Mouse (Mus musculus): ENCODE measurements around the gene Ccdc92b.

Ccdc92b gene

DNA sequence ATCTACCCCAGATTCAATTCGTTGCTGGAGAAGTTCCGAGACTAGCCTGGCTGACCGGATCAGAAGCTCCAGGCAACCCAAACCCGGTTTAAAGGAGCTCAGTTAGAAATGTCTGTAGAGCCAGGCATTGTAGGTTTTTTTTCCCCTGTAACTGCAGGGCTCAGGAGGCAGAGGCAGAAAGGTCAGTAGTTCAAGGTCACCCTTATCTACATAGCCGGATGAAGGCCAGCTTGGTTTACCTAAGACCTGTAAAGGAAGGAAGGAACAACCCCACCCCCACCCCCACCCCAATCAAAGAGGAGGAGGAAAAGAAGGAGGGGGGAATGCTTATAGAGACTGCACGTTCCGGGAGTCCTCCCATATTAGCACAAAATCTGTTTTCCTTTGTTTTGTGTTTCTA is 8.0 kb upstream of the Ccdc92b start:
- DNase-seq (ENCODE audit: low spot score in 2 of 2): no peak

DNA sequence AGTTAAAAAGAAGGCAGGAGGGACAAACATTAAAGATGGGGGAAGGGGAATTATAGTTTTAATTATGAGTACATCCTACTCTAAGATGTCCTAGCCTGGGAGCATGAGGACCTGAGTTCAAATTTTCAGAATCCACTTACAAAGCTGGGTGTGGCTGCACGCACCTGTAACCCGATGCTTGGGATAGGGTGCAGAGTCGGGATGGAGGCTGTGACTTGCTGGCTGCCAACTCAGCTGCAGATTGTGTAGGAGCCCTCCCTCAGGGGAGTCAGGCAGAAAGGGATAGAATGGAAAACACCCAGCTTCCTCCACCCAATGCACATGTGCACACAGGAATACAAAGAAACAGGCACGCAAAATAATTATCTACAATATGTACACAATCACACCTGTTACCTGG is 6.0 kb upstream of the Ccdc92b start:
- DNase-seq (ENCODE audit: low spot score in 2 of 2): no peak

DNA sequence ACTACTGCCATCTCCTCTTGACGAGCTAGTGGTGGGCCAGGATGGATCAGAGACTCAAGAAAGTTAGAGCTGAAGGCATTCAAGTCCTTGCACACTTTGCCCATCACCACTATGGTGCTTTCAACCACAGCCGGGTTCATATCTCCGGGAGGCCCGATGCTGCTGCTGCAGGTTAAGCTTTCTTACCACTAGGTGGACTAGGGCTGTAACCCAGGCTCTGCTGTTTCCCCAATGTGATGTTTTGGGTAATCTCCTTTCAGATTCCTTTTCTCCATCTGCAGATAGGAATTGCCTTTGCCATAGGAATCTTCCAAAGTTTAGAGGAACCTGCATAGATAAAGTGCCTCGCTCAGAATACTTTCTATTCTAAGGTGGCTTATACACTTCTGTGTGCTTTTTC is 3.8 kb upstream of the Ccdc92b start:
- DNase-seq (ENCODE audit: low spot score in 2 of 2): no peak

DNA sequence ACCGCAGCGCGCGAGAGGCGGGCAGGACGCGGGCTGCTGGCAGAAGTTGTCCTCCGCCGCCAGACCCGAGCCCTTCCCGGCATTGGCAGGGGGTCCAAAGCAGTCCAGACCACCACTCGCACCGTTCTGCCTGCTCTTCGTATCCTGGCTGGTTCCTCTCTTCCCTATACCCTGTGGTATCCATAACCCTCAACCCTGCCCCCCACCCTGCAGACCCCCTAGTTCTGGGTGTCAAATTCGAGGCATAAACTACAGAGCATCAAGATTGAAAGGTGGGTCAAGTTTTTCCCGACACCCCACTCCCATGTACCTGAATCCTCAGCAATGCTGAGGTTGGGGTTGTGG is 523 bp downstream of the Ccdc92b start:
- DNase-seq (ENCODE audit: low spot score in 2 of 2): no peak

DNA sequence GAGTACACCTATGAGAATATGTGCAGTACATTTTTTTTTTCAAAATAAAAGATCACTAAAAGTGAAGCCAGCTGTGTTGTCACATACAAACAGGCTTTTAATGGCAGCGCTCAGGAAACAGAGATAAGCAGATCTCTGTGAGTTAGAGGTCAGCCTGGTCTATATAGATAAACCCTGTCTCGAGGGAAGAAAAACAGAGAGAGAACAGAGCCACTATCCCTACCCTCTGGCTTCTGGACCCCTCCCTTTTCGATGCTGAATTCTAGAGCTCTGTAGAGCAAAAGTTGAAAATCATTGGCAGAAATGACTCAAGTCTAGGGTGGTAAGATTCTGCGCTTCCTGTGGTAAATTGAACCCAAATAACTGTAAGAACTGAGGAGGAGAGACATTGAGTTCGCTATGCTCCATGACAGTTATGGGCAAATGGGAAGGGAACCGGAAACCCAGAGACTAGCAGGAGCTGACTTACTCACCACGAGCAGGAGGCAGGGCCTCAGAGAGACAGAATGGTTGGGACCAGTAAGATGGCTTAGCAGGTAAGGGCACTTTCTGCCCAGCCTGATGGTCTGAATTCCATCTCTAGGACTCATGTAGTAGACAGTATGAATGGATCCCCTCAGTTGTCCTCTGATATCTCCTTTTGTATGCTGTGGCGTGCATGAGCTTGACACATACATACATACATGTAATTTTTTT is 2.7 kb downstream of the Ccdc92b start:
- DNase-seq (ENCODE audit: low spot score in 2 of 2): peak in 1 of 2 experiments; percentile 25

DNA sequence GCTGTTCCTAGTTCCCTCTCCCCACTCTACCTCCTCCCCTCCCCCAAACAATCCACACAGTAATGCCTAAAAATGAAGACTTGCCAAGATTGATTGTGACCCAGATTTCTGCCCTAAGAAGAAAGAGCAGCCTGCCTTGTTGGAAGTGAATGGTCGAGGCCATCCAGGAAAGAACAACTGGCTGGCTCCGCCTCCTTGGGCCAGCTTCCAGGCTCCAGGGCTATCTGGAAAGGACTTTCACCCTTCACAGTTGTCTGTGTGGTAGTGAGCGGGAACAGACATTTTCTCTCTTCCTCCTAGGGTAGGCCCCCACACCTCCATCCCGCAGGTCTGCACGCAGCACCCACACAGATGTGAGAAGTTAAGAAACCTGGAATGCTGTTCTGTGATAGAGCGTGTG is 4.3 kb downstream of the Ccdc92b start:
- DNase-seq (ENCODE audit: low spot score in 2 of 2): peak in 1 of 2 experiments; percentile 32

DNA sequence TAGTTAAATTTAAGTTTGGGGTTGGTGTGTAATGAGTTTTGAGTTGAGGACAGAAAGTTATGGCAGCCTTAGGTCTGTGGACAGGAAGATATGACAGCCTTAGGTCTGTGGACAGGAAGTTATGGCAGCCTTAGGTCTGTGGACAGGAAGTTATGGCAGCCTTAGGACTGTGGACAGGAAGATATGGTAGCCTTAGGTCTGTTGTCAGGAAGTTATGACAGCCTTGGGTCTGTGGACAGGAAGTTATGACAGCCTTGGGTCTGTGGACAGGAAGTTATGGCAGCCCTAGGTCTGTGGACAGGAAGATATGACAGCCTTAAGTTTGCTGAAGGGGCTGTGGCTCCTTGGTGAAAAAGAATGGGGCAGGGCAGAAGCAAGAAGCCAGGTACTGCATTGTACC is 5.9 kb downstream of the Ccdc92b start:
- DNase-seq (ENCODE audit: low spot score in 2 of 2): no peak

DNA sequence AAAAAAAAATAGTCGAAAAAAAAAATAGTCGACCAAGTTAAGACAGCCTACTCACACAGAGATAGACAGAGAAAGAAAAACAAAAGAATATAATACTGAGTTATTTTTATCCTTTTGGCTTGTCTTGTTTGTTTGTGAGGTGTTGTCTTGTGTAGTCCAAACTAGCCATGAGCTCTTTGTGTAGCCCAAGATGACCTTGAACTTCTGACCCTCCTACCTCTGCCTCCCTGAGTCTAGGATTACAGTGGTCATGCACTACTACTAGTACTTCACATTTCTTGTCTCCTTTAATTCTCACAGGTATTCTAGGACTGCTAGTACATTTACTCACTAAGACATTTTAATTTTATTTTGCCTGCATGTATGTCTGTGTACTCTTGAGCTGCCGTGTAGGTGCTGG is 8.1 kb downstream of the Ccdc92b start:
- no peak for DNase-seq (ENCODE audit: low spot score in 2 of 2)

DNA sequence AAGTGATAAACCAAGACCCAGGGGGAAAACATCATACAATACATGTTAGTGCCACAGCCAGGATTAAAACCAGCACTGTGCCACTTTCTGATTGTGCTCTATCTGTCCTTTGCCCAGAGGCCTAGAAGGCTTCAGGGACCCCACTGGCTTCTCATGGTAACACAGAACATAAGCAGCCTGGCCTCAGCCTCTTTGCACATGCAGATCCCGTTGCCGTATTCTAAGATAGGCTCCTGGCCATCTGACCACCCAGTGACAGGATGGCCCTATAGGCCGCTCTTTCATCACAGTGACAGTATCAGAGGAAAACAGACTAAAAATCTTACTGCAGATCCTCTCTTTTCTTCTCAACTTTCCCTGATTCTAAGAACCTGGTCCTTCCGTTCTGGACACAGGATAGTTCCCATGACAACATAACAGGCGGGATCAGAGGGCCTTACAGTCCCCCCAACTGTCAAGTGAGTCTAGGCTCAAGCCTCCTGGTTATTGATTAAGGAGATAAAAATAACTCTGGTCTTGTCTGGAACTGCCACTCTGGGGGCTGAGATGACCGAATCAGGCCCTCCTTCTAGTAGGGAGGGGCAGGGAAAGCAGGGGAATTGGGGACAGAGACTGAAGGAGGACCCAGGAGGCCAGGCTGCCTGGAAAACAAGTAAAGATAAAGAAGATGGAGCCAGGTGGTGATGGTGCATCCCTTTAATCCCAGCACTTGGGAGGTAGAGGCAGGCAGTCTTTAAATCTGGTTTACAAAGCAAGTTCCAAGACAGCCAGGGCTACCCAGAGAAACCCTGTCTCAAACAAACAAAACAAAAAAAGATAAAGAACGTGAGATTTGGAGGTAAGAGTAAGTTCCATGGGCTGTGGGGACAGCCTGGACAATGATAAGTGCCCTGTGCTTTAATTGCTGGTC is 12.7 kb downstream of the Ccdc92b start:
- no peak for DNase-seq (ENCODE audit: low spot score in 2 of 2)

DNA sequence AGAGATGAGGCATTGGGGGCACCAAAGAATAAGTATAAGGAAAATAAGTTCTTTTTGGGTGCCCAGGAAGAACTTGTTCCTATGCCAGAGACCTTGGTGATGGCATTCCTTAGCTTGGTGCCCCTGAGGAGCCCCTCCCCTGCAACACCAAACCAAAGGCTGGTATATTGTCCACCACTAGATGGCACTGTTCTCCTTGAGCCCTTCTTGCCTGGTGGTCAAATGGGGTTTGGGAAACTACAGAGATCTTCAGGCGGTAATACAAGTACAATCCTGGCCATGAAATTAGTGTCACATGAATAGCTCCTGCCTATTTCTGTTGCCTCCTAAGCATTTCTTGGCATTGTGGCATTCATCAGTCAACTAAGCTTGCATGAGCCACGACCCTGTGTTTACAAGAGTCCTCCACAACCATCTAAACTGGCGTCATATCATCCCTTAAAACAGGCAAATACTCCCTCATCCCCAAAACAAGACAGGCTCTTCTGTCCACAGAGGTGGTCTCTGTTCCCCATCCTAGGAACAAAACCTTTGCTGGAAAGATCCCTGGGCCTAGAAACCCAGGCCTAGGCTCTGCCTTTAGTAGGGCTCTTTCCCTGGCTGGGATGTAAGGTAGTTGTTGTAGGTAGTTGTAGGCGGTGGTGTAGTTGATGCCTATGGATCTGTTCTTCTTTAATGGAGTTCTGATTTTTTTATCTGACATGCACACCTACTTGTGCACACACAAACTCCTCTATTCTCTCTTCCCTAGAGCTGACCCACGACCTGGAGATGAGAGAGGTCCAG is 15.3 kb downstream of the Ccdc92b start:
- DNase-seq (ENCODE audit: low spot score in 2 of 2): peak; percentile 66 to 80

DNA sequence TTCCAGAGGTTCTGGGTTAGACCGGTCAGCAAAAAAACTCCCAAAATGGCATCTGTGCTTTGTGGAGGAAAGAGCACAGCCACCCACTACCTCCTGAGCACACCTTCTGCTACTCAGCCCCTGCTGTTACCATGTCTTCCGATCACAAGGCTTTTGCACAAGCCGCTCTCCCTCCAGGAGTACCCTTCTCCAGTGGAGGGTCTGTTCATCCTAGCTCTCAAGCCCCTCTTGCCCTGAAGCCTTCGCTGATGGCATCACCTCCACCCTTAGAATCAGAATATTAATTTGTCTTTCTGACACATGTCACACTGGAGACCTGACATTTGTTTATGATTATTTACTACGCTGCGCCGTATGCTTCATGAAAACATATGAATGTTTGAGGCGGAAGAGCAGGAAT is 18.1 kb downstream of the Ccdc92b start:
- no peak for DNase-seq (ENCODE audit: low spot score in 2 of 2)

DNA sequence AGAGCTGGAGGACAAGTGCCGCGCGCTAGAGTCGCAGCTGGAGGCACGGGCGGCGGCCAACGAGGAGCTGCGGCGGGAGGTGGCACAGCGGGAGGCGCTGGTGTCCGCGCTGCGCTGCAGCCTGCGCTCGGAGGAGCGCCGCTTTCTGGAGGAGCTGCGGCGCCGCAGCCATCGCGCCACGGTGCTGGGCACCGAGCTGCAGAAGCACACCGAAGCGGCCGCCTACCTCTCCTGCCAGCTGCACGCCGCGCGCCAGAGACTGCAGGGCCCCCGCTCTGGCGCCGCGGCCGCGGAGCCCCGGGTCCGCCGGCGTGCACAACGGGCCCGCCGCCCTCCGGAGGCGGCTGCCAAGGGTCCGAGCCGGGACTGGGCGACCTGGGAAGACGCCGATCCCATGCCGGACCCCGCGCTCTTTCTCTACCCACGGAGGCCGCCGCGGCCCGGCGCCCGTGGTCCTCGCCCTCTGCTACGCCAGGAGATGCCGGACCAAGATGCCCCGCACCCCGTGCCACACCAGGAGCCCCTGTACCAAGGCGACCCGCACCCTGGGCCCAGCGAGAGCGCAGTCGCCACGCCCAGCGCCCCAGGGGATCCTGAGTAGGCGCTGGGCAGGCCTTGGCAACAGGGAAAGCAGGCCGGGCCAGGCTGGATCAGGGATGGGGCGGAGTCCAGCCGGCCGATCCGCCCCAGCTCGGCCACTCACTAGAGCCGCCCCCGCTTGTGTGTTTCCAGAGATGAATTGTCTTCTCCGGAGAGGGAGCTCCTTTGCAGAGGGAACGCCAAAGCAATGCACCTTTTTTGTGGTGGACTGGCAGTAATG is 18.8 kb downstream of the Ccdc92b start:
- DNase-seq (ENCODE audit: low spot score in 2 of 2): peak; percentile 60 to 78

DNA sequence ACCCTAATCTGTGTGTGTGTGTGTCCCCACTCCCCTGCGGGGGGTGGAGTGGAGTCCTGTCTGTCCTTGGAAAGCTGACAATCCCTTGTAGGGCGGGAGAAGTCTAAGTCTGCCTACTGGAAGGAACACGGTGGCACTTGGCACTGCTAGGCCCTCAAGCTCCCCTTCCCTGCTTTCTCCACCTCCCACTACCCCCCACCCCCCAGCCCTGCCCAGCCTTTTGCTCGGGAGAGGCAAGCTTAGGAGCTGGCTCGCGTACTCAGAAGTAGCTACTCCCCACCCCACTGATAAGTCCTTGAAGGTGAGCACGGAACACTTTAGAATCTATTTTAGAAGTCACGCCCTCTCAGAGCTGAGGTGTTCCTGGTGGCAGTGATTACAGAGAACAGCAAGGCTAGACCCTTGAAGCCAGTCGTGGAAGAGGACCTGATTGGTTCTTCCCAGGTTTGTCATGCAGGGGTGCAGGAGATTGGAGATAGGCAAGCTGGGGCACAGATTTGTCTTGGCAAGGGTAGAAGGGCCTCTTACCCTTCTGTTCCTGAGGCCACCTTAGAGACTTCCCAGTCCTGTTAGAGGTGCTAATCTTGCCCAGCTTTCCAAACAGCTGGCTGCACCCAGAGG is 19.5 kb downstream of the Ccdc92b start:
- no peak for DNase-seq (ENCODE audit: low spot score in 2 of 2)

DNA sequence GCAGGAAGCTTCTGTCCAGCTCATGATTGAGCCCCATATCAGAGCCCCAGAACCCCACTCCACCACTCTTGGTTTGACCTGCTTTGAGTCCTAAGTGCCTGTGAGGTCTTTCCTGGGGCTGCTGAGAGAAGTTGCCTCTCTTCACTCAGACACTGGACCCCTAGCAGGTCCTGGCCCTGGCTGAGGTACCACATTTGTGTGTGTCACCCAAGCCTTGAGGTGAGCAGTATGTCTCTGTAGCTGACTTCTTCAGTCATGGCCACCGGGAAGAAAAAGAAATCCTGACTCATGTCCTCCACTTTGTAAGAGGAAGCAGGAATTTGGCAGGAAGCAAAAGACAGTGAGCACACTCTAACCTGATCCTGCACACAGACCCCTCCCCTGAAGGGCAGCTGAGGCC is 20.2 kb downstream of the Ccdc92b start:
- DNase-seq (ENCODE audit: low spot score in 2 of 2): no peak

DNA sequence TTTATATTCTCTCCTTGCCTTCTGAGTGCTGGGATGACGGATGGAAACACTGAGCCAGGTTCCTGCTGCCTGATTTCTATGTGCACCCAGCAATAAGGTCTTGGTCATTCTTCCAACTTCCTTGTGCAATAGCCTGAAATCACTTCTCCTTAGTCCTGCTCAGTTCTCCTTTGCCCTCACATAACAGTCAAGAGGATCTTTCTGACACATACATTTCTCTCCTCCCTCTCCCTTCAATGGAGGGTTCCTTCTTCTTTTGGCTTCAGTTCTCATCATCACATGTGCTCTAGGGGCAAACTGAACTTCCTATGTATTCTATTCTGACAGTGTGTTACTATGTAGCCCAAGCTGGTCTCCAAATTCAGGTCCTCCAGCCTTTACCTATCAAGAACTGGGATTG is 28.6 kb downstream of the Ccdc92b start:
- DNase-seq (ENCODE audit: low spot score in 2 of 2): no peak

DNA sequence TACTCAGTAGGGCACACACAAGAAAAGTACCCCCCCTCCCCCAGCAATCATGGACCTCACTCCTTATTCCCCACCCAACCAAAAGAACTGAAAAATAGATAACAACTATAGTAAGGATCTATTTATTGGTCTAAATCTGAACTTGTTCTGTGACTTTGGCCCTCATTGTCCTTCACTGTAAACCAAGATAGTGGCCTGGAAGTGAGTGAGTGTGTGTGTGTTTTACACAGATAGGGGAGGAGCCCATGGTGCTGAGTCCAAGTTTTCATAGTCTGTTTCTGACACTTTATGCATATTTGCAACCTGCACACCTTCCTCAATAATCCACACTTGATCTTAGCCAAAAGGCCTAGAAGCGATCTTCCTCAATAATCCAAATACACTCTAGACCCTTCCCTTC is 29.3 kb downstream of the Ccdc92b start:
- DNase-seq (ENCODE audit: low spot score in 2 of 2): no peak

DNA sequence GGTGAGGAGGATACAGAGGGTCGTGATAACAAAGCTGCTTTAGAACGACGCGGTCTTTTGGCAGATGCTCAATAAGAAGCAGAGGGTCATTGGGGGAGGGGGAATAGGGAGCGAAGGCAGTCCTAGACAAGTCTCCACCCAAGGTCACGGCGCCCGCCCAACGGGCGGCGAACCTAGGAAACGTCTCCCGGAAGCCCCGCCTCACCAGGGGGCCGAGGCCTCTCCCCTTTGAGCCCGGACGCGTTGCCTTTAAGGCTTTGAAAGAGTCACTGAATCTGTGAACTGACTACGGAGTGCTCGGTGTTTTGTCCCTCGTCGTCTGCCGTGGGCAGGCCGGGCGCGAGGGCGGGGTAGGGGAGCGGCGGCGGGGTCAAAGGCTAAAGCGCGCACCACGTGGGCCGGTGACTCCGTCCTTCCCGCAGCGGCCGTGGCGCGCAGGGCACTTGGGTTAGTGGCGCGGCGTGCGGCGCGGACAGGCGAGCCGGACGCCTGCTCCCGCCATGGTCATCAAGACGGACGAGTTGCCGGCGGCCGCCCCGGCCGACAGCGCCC is 29.8 kb downstream of the Ccdc92b start, which contains the start of gene Cluh:
Cluh (plus strand) TSS at position 401 of the 552 bp plus-strand sequence.
- DNase-seq (ENCODE audit: low spot score in 2 of 2): peak; percentile 96 to 98

DNA sequence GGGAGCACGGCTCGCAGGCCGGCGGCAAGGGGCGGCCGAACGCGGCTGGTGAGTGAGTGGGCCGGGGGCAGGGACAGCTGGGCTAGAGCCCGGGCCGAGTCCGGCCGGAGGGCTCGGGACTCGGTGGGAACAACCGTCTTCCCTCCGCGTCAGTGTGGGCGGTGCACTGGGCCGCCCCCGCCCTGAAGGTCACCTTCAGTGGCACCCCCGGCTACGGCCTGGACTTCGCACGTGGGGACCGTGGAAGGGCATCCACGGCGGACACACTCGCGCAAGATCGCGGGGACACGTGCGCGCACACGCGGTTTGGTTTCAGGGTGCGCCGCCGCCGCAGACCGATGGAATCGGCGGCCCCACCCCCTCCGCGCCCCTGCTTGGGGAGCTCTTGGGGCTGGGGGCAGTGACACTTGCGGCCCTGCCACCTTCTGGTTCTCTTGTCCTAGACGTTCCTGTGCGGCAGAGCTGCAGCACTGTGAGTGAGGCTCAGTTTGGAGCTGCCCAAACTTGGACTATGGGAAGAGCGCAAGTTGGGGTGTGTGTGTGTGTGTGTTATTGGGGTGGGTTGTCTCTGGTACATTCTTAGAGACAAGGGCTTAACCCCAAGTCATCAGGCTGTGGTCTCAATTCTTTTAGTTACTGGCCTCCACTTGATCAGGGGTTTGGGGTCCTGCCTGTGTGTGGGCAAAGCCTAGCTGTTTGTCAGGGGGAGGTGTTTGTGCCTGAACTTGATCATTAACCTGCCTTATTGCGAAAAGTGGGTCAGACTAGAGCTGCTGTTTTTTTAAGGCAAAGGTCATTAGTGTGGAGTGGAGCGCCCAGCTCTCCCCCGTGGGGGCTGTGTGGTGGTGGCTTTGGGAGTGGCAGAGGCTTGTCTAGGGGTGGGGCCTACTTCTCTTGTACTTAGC is 30.5 kb downstream of the Ccdc92b start:
- DNase-seq (ENCODE audit: low spot score in 2 of 2): no peak

DNA sequence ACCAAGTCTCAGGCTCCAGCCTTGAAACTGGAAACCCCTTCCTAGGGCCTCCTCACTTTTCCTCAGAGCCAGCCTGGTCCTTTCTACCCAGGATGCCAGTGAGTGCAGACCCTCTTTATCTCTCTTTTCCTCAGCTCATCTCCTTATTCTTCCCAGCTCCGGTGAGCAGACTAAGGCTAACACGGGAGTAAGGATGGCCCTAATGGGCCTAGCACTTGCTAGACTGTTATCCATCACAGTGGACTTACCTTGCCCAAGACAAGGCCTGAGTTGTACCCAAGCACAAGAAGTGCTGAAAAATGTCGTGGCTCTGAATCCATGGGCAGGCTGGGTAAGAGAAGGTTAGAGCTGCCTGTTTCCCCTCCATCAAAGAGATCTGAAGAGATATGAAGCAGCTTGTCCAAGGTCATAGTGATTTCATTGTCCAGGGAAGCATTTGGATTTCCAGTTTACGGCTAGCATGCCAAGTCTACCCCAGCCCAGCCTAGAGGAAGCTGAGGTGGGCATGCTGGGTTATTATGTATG is 31.2 kb downstream of the Ccdc92b start:
- no peak for DNase-seq (ENCODE audit: low spot score in 2 of 2)

Data from spleen, postnatal 4 days (tissue).